Mouse (Mus musculus) right cerebral cortex, postnatal 4 days (tissue): Measurements from ENCODE around the gene Abi3bp.

Experiments
- DNase-seq: peaks from one replicate; pipeline ENCODE4 v3.0.0-alpha.2; 2022

Abi3bp gene

GRCm38 (mm10) chr16:56477677-56478574 is at the start of gene Abi3bp:
Gene Abi3bp (plus strand): TSS chr16:56477878.
- DNase-seq, result peak; percentile 8

DNA sequence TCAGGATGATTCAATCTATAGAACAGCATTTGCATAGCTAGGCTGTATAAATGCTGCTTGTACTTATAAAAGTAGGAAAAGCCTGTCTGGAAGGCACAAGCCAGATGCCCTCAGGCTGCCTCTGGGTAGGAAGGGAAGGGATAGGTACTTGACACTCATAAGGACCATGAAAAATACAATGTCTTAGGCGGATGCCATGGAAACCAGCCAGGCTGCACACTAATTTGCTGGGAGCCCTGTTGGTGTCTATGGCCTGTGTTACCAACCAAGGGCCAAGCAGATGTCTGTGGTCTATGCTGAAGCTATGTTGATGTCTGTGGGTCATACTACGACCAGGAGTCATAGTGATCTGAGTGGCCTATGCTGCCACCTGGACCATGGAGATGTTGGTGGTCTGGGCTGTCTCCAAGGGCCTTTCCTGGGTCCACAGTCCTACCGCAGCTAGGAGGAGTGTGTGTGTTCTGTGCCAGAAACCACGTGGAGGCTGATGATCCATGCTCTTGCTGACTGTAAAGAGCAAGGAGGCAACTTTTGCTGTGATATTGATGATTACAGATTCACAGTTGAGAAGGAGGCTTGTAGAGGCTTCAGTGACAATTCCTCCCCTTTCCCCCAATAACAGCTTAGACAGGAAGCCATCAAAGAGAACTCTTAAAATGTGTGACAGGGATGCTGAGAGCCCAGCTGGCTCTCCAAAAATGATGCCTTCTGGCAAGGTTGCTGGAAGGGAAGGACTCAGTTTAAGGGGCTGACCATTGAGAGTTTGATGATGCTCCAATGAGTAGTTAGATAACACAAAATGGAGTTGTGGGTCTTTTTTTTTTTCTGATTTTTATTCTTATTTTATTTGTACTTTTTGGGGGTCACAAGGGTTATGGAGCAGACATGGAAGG is 42.1 kb upstream of the Abi3bp start:
- no peak for DNase-seq

DNA sequence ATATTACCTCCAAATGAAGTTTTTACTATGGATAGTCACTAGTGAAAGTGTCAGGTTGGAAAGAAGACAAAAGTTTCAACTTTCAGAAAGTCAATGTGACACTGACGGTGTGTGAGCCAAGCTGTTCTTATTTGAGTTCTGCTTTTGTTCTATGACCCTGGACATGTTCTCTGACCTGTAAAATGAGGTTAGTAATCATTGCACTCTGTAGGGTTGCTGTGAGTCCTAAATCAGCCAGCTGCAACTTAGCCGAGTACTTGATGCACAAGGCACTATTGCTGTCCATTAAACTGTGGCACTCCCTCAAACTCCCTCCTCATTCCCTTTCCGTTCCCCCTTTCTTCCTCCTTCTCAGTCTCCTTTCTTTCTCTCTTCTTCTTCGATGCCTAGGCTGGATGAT is 37.4 kb upstream of the Abi3bp start:
- no peak for DNase-seq

GRCm38 (mm10) chr16:56441113-56441512 is 36.6 kb upstream of the Abi3bp start:
- DNase-seq, result no peak

DNA sequence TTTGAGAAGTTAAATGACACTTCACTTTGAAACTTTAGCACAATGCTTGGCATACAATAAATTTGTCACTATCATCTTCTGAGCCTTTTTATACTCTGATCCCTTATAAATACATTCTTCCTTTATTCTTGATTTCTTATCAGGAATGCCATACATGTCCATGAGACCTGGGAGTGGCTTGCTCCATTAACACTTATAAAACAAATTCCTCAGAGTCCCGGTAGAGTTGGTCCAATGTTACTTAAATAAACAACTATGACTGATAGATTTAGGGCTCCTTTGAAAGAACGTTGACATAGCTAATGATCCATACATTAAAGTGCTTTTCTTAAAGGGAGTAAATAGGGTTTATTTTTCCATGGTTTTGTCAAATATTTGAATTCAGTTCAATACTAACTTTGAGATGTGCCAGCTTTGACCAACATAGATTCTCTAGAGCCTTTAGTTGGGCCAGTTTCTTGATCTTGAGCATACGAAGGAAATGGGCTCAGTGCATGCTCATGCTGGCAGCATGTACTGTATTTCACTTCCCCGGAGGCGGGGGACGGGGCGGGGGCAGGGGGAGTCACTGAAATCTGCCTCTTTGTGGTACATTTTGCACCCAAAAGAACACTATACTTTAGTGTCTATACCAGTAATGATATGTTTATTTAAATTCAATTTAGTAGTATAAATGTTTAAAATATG is 35.9 kb upstream of the Abi3bp start:
- no peak for DNase-seq

DNA sequence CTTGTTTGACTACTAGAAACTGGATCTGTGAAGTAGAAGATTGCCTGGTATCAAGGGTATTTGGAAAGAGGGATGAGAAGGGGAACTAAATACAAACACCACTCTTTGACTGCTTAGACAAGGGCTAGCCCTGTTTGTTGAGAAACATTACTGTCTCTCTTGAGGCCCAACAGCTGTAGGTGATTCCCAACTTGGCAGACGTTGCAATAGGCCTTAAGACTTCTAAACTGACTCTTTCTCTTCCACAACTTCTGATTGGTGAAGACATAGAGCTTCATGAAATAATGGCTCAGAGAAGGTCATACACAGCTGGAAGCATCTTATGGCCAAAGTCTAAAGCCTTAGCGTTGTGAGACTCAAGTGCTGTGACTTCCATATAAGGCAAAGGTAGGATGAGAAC is 26.2 kb upstream of the Abi3bp start:
- no peak for DNase-seq

DNA sequence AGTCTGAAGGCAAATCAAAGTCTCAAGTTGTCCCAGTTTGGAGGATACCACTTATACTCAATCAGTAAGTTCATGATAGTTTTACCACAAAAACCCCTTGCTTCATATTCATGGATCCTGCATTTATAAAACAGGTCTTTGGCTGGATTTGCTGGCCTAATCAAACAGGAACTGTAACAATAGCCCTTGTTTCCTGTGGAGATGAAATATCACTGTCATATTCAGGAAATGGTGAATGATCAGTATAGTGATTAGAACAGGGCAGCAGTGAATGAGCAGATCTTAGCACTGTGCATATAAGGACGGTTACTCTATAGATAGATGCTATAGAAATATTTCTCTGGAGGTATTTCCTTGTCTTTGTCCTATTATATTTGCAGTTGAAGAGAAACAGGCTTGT is 25.8 kb upstream of the Abi3bp start:
- DNase-seq, result no peak

GRCm38 (mm10) chr16:56458052-56458754 is 19.5 kb upstream of the Abi3bp start:
- peak; percentile 7 for DNase-seq

GRCm38 (mm10) chr16:56473160-56473559 is 4.5 kb upstream of the Abi3bp start:
- no peak for DNase-seq

DNA sequence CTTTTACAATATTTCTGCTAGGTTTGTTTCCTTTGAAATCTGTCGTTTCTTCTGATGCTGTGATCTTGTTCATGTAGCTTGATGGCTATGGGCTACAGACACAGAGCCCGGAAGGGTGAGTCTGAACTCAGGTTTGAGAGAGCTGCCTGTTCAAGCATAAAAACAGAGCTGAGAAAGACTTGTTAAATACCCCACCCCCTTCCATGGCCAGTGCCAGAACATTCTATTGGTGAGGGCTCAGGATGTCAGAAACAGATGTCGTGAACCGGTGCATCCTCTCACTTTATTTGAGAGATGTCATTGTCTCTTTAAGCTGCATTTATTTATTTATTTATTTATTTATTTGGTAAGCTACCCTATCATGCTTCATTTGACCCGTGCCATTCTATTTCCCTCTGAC is 2.0 kb upstream of the Abi3bp start:
- no peak for DNase-seq

DNA sequence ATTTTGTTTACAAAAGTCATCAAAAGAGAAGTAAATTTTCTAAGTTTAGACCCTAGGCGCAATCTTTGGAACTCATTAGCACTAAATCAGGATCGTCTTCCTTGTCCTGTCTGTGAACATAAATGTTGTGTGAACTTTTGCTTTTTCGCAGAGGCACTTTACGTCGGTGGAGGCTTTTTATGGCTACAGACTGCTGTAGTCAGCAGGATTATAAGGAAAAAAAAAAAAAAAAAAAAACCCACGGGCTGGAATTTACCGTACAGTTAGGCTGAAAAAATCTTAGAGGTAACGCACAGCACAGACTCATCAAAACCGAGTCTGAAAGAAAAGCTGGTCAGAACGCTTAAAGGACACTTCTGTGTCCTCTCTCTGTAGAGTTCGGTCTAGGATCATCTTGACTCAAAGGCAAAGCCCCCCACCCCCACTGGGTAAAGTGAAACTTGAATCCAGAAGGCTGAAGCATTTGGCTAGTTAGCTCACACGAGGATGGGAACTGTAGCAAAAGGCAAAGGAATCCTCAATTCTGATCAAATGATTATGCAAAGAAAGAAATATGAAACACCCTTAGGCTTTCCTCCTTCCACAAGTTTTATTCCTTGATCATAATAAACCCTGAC is 1.0 kb downstream of the Abi3bp start:
- DNase-seq, result no peak

- DNase-seq, result no peak
Observed at GRCm38 (mm10) chr16:56483466-56483865, 5.8 kb downstream of the Abi3bp start.

- DNase-seq, result no peak
Observed at GRCm38 (mm10) chr16:56486461-56486860, 8.8 kb downstream of the Abi3bp start.

DNA sequence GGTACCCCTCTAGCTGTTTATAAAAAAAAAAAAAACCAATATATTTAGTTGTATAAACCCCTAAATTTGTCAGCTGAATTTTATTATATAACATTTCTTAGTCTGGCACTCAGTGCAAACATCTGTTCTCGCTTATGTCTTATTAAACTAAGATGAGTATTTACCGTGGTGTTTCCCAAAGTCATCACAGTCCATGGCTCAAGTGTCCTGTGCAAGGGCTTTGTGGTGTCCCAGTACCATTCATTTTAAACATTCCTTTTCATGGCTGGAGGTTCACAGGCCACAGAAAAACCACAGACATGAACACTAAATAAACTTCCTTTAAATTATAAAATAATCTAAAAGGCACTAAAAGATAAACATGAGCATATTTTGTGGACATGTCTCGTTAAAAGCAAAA is 13.2 kb downstream of the Abi3bp start:
- DNase-seq, result no peak

- no peak for DNase-seq
Observed at GRCm38 (mm10) chr16:56495266-56495665, 17.6 kb downstream of the Abi3bp start.

DNA sequence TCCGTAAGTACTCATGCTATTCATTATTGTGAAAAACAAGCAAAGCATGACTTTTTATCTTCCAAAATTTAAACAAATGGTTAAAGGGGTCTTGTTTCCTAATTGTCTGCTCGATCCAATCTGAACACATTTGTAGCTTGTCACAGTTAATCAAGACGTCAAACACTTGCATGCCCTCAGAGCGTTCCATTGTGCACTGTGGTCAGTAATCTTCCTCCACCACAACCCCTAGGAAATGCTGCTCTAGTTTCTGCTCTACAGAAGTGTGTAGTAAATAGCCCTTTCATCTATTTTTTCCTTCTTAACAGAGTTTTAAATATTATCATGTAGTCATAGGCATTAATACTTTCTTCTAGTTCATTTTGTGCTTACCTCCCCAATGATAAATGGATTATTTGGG is 19.1 kb downstream of the Abi3bp start:
- DNase-seq, result no peak

DNA sequence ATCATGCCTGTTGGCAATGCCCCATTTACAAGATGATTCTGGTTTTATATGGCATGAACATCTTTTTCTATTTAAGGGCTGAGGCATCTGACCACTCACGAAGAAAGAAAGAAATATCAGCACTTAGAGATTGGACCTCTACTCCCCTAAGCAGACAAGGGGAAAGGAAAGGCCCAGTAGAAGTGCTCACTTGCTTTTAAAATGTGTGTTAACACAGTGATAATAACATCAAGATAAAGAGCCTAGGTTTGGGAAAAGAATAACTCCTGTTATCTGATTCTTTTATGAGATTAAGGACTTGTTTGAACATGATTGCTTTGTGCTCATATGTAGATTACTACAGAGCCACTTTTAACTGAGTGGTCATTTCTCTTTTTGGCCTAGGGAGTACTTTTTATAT is 21.0 kb downstream of the Abi3bp start:
- no peak for DNase-seq

GRCm38 (mm10) chr16:56500441-56500840 is 22.8 kb downstream of the Abi3bp start:
- no peak for DNase-seq

- no peak for DNase-seq
Observed at GRCm38 (mm10) chr16:56501101-56501500, 23.4 kb downstream of the Abi3bp start.

DNA sequence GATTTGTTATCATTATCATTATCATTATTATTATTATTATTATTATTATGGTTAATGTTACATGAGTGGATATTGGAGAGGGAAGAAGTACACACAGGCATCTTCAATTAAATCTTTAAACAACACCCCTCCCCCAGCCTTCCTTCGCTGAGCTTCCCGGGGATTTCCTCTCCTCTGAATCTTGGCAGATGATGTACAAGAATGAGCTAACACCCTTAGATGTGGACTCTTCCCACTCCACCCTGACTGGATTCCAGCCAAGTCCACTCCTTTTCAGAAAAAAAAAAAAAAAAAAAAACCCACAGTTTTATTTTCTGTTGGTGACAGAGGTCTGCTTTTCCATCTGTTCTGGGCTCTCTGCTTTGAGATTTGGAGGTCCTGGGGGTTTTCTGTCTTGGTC is 23.8 kb downstream of the Abi3bp start:
- DNase-seq, result no peak

- no peak for DNase-seq
Observed at GRCm38 (mm10) chr16:56502134-56502533, 24.5 kb downstream of the Abi3bp start.

DNA sequence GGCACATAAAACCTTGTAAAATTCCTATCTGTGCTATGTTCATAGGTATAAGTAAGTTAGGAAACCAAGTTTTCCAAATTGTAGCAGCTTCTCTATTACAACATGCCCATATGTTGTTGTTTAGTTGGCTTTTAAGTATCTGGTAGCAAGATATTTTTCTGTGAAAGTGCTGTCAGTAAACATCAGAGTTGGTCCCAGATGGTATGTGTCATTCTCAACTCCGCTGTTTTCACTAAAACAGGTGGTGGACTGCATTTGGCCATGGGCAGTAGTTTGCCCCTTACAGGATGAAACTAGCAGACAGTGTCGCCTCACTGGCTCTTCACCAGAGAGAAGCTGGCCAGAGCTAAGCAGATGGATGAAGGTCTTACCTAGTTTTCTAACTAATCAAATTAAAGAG is 26.3 kb downstream of the Abi3bp start:
- DNase-seq, result no peak
